ENCODE assay signal across 12 mouse cellular contexts in the genomic region with DNA sequence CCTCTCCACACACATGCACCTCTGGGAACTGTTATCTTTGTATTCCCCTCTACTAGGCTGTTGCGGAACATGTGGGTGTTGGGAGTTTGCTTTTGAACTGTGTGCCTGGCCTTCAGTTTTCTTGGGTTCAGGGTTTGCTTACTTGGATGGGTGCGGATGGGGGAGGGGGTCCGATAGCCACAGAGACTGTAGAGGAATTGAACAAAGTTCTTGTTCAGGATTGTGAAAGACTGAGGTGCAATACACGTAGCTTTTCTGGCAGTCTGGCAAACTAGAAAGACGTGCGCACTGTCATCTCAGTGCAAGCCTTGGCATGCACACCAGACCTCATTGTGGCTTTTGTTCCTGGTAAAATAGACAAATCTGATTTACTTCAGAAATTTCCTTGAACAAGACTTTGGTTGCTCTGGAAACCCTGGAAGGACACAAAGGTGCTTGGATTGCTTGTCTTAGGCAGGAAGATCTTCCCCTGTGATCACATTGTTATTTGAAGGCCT.
A peak's percentile ranks its signal among the peaks of the same experiment; 100 is the strongest.
DNase-seq lines count a peak whose midpoint lies in the region; ATAC-seq and TF ChIP-seq lines count a peak whose summit lies in the region.
"Had no signal": no experiment of that assay in that cellular context is flagged by ENCODE, and none has a peak within 500 bp of the region (broad histone marks: within the 10 kb centered on the region; RNA-seq: fewer than 3 reads in every experiment).

No protein-coding gene starts in this region.

- no peak overlapping the region for H3K4me2 ChIP-seq in midbrain, embryonic 15.5 days
- H3K4me2 ChIP-seq in midbrain, embryonic 13.5 days (replicated peaks) = no peak overlapping the region
- H3K4me2 ChIP-seq in stomach, embryonic 16.5 days (ENCODE audit: low read depth, low read length) = no peak overlapping the region
- H3K4me2 ChIP-seq: lung, embryonic 15.5 days had no signal

- H3K79me2 ChIP-seq in liver, adult 2 months (ENCODE audit: control insufficient read depth, insufficient read depth, low read length) = no peaks in the 10 kb centered on the region; the same call in 1 of the 2 replicates

- no peaks in the 10 kb centered on the region for H3K36me3 ChIP-seq in midbrain, embryonic 15.5 days (replicated peaks)
- H3K36me3 ChIP-seq in midbrain, embryonic 13.5 days = no peaks in the 10 kb centered on the region
- H3K36me3 ChIP-seq in liver, adult 2 months (ENCODE audit: control insufficient read depth, insufficient read depth, low read length) = no peaks in the 10 kb centered on the region
- no peaks in the 10 kb centered on the region for H3K36me3 ChIP-seq in stomach, embryonic 16.5 days (ENCODE audit: control insufficient read depth, insufficient read depth, low read length)
- H3K36me3 ChIP-seq: lung, embryonic 15.5 days had no signal

- DNase-seq in brain, embryonic 14.5 days (ENCODE audit: low read depth) = peak; percentile 33
- DNase-seq in liver, adult 2 months (ENCODE audit: extremely low read depth, low read depth, low spot score) = peak; percentile 96
- DNase-seq in kidney, postnatal 14 days = no peak
- DNase-seq in layer of hippocampus, postnatal 36 days = no peak
- DNase-seq: cerebellum, adult 18-20 months; thymus, postnatal 14 days had no signal

- peaks cover 24% of the 10 kb centered on the region for H3K4me1 ChIP-seq in midbrain, embryonic 15.5 days
- H3K4me1 ChIP-seq in midbrain, embryonic 13.5 days (replicated peaks) = peaks cover 59% of the 10 kb centered on the region
- peaks cover 10% of the 10 kb centered on the region; the same call in 1 of the 2 replicates for H3K4me1 ChIP-seq in liver, adult 2 months (ENCODE audit: control insufficient read depth, insufficient read depth, low read length)
- H3K4me1 ChIP-seq in stomach, embryonic 16.5 days (ENCODE audit: control insufficient read depth, insufficient read depth, low read length) = peaks cover 10% of the 10 kb centered on the region

- H3K9me3 ChIP-seq in midbrain, embryonic 15.5 days = no peaks in the 10 kb centered on the region
- no peaks in the 10 kb centered on the region for H3K9me3 ChIP-seq in midbrain, embryonic 13.5 days
- no peaks in the 10 kb centered on the region for H3K9me3 ChIP-seq in stomach, embryonic 16.5 days (replicated peaks; ENCODE audit: control insufficient read depth, low read length)
- H3K9me3 ChIP-seq: lung, embryonic 15.5 days had no signal

- TF ChIP-seq POLR2A in brain, embryonic 14.5 days (IDR thresholded peaks at IDR 0.05; ENCODE audit: borderline replicate concordance, extremely low read depth, insufficient read depth, insufficient read length, poor library complexity, severe bottlenecking) = no peak
- TF ChIP-seq POLR2A in liver, adult 2 months (IDR thresholded peaks at IDR 0.05; ENCODE audit: extremely low read depth, insufficient read depth, low read length) = no peak

- TF ChIP-seq CTCF in brain, embryonic 14.5 days (IDR thresholded peaks at IDR 0.05; ENCODE audit: borderline replicate concordance, extremely low read depth, insufficient read depth, insufficient read length) = no peak
- no peak for TF ChIP-seq CTCF in liver, adult 2 months (IDR thresholded peaks at IDR 0.05; ENCODE audit: low read depth, low read length)

- ATAC-seq in midbrain, embryonic 15.5 days (replicated peaks) = 0 out of 2 replicates have a peak, but pooled peaks have one; percentile 20
- no peak for ATAC-seq in midbrain, embryonic 13.5 days
- no peak for ATAC-seq in stomach, embryonic 16.5 days (ENCODE audit: insufficient read depth, low FRiP score)
- ATAC-seq: CD4-positive, CD25-positive, alpha-beta regulatory T cell, adult 4 months had no signal

- WGBS in midbrain, embryonic 15.5 days = 59% methylated on average over 6 of the region's 6 CpGs
- WGBS in midbrain, embryonic 13.5 days = 63% methylated on average over 6 of the region's 6 CpGs
- 30% methylated on average over 6 of the region's 6 CpGs for WGBS in liver, adult 2 months
- WGBS in stomach, embryonic 16.5 days = 61% methylated on average over 6 of the region's 6 CpGs

- no peak overlapping the region for H3K9ac ChIP-seq in midbrain, embryonic 15.5 days
- H3K9ac ChIP-seq in midbrain, embryonic 13.5 days (replicated peaks) = no peak overlapping the region
- H3K9ac ChIP-seq in liver, adult 2 months (ENCODE audit: low read depth, low read length) = no peak overlapping the region
- no peak overlapping the region for H3K9ac ChIP-seq in stomach, embryonic 16.5 days (ENCODE audit: low read length)
- H3K9ac ChIP-seq: lung, embryonic 15.5 days had no signal

- H3K4me3 ChIP-seq in midbrain, embryonic 15.5 days = no peak overlapping the region
- H3K4me3 ChIP-seq in midbrain, embryonic 13.5 days (replicated peaks) = no peak overlapping the region
- H3K4me3 ChIP-seq in liver, adult 2 months (ENCODE audit: insufficient read depth, low read depth, low read length) = no peak overlapping the region
- H3K4me3 ChIP-seq in stomach, embryonic 16.5 days (replicated peaks; ENCODE audit: low read length) = no peak overlapping the region
- H3K4me3 ChIP-seq: erythroblast, embryonic 14.5 days; lung, embryonic 15.5 days had no signal

- H3K27me3 ChIP-seq in midbrain, embryonic 15.5 days (replicated peaks) = no peaks in the 10 kb centered on the region
- no peaks in the 10 kb centered on the region for H3K27me3 ChIP-seq in midbrain, embryonic 13.5 days
- H3K27me3 ChIP-seq in liver, adult 2 months (ENCODE audit: control insufficient read depth, insufficient read depth, low read length) = no peaks in the 10 kb centered on the region
- H3K27me3 ChIP-seq in stomach, embryonic 16.5 days (ENCODE audit: control insufficient read depth, insufficient read depth, low read length) = no peaks in the 10 kb centered on the region
- H3K27me3 ChIP-seq: lung, embryonic 15.5 days had no signal

- no peak overlapping the region for H3K27ac ChIP-seq in midbrain, embryonic 15.5 days
- no peak overlapping the region for H3K27ac ChIP-seq in midbrain, embryonic 13.5 days
- peak overlapping the region; percentile 33; the same call in 1 of the 2 replicates for H3K27ac ChIP-seq in liver, adult 2 months (replicated peaks; ENCODE audit: insufficient read depth, low read depth, low read length)
- peak overlapping the region; percentile 24; the same call in 1 of the 2 replicates for H3K27ac ChIP-seq in stomach, embryonic 16.5 days (ENCODE audit: low read length)
- H3K27ac ChIP-seq: lung, embryonic 15.5 days had no signal

Comparison
In these comparisons a context has a peak if more than half of its experiments do, and no peak if none do; other contexts are left out.
1. H3K27ac ChIP-seq: peak in liver, adult 2 months (single experiment) and stomach, embryonic 16.5 days (single experiment); none in midbrain, embryonic 15.5 days (single experiment) and midbrain, embryonic 13.5 days (single experiment).
2. DNase-seq: peak in brain, embryonic 14.5 days (single experiment) and liver, adult 2 months (single experiment); none in kidney, postnatal 14 days (single experiment) and layer of hippocampus, postnatal 36 days (0 of 2).